Mouse (Mus musculus) G1E (cell line): ENCODE measurements around the gene Rasa3. TPM values are rescaled to one million over a fixed set of nuclear protein-coding genes. Genes with fewer than 3 reads are reported as not detected.

Experiments used
- ATAC-seq: 2 replicates; pipeline ENCODE4 v1.8.0; 2016; ENCODE audit warnings: mild to moderate bottlenecking; ENCODE audit not compliant: insufficient number of reproducible peaks, poor library complexity, low FRiP score, severe bottlenecking; ENCODE audit errors: extremely low read depth
- DNase-seq: peaks from one replicate; pipeline ENCODE4 v3.0.0; 2012; ENCODE audit warnings: low spot score
- H3K27me3 ChIP-seq: 2 replicates; pipeline ENCODE4 v1.6.1; 2012; ENCODE audit warnings: mild to moderate bottlenecking, low read length, inconsistent platforms; ENCODE audit not compliant: insufficient read depth
- H3K36me3 ChIP-seq: replicated peaks from 2 replicates; pipeline ENCODE3; 2012; ENCODE audit warnings: mild to moderate bottlenecking, inconsistent platforms
- H3K4me1 ChIP-seq: 2 replicates; pipeline ENCODE4 v1.6.1; 2012; ENCODE audit warnings: low read depth, low read length, inconsistent platforms, mixed read lengths; ENCODE audit not compliant: insufficient read depth
- H3K4me3 ChIP-seq: 2 replicates; pipeline ENCODE4 v1.5.1; 2012; ENCODE audit warnings: low read depth, mild to moderate bottlenecking, inconsistent platforms, low read length, moderate library complexity, mixed read lengths
- H3K9me3 ChIP-seq: replicated peaks from 2 replicates; pipeline ENCODE4 v1.6.1; 2012; ENCODE audit warnings: inconsistent platforms
- CTCF ChIP-seq: IDR thresholded peaks from 2 replicates; pipeline ENCODE4 v1.5.1; 2012; ENCODE audit warnings: low read depth, low read length, inconsistent platforms, mixed read lengths
- GATA1 ChIP-seq: IDR thresholded peaks from 2 replicates; pipeline ENCODE4 v1.6.1; 2012; ENCODE audit warnings: borderline replicate concordance, low read length, inconsistent platforms, mixed read lengths
- GATA2 ChIP-seq: IDR thresholded peaks from 2 replicates; pipeline ENCODE4 v1.6.1; 2012; ENCODE audit warnings: low read depth, low read length, inconsistent platforms, borderline replicate concordance
- POLR2AphosphoS5 ChIP-seq: IDR thresholded peaks from 2 replicates; pipeline ENCODE4 v1.6.1; 2012; ENCODE audit warnings: low read depth, low read length, inconsistent platforms; ENCODE audit not compliant: insufficient replicate concordance
- TAL1 ChIP-seq: conservative IDR thresholded peaks from 2 replicates; pipeline ENCODE4 v1.6.1; 2012; ENCODE audit warnings: low read depth, low read length, inconsistent platforms, mixed read lengths
- polyA plus RNA-seq: library from polyadenylated mRNA; stranded (reverse); fragments of >175 nt; gene quantifications from 2 replicates; pipeline ENCODE4 v1.2.3, GENCODE M21; 2012
- total RNA-seq, 2 experiments: library from RNA; stranded (forward) in 1 of 2; stranded (reverse) in 1 of 2; fragments of 200-1000 nt in 1 of 2; fragments of >200 nt in 1 of 2; fragmentation: Nextera tagmentation in 1 of 2; gene quantifications; 2 replicates each; pipeline ENCODE4 v1.2.3; 2014 to 2017

Rasa3 gene
- total and polyA plus RNA-seq, 3 experiments: 0.02 to 0.11 TPM; not detected in 1

DNA sequence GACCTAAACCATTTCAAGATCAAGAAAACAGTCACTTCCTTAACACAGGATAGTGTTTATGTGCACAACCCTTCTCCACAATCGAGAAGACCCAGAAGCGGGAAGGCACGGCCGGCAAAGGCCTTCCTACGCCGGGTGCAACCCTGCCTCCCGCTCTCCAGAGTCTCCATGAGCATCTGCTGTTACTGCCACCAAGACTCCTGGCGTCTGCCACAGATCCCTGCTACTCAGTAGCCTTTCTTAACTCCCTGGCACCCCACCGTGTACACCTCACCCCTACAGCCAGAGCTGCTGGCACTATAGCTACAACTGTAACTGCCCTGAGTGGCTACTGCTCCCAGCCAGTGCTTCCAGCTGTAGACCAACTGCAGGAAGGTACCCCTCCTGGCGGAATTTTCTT, 51.3 kb downstream of the Rasa3 start:
- no peak overlapping the region for H3K4me3 ChIP-seq
- DNase-seq: no peak
- ATAC-seq: no peak
- H3K27me3 ChIP-seq: no peaks in the 10 kb centered on the region; the same call in 1 of the 2 replicates
- H3K36me3 ChIP-seq: no peaks in the 10 kb centered on the region
- H3K9me3 ChIP-seq: no peaks in the 10 kb centered on the region; the same call in 1 of the 2 replicates
- H3K4me1 ChIP-seq: no peaks in the 10 kb centered on the region
- no peak for TF ChIP-seq POLR2AphosphoS5
- no peak for TF ChIP-seq GATA2
- TF ChIP-seq CTCF: no peak
- no peak for TF ChIP-seq TAL1
- no peak for TF ChIP-seq GATA1

DNA sequence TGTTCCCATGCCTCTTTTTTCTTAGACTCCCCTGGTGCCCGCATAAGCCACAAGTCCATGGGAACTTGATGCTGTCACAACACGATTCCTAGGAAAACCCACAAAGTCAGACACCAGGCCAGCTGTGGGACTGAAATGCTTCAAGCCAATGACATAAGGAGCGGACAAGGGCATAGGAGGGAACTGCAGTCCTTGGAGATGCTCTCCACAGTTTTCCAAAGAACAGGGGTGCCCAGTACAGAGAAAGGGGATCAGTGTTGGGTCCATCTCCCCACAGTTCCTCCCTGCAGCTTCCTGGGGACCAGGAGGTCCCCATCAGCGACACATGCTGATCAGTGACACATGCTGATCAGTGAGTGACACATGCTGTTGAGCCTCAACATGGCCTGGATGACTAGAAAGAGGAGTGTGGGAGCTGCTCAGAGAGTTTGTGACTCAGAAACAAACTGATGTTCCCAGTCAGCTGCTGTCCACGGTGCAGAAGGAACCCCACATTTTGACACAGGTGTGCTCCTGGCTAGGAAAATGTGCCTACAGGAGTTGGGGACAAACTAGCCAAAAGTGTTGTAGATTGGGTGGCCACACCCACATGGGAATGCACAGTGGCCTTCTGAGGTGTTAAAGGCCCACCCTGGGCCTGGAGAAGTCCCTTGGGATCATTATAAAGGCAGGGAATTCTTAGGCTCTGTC, 52.0 kb downstream of the Rasa3 start:
- H3K9me3 ChIP-seq: no peaks in the 10 kb centered on the region; the same call in 1 of the 2 replicates
- no peak overlapping the region for H3K4me3 ChIP-seq
- DNase-seq (no peak), ATAC-seq (no peak)
- no peak for TF ChIP-seq GATA1
- TF ChIP-seq GATA2: no peak
- no peak for TF ChIP-seq TAL1
- no peak for TF ChIP-seq CTCF
- TF ChIP-seq POLR2AphosphoS5: no peak
- no peaks in the 10 kb centered on the region for H3K4me1 ChIP-seq
- no peaks in the 10 kb centered on the region for H3K36me3 ChIP-seq
- H3K27me3 ChIP-seq: no peaks in the 10 kb centered on the region; the same call in 1 of the 2 replicates

DNA sequence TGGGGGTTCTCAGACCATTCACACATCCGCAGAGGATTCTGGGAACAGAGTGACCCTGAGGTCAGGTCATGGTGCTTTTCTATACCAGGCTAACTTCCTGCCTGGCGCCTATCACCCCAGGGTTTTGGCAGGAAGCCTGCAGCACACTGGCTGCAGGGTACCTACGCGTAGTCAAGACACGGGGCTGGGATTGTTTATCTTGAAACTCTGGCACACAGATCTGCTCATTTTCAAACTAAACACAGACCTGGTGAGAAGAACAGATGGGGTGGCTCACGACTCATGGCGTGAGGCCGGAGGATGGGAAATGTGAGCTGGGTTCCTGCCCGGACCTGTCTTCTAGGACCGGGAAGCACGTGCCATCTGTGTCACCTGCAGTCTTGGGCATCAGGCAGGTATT, 52.5 kb downstream of the Rasa3 start:
- ATAC-seq (no peak), DNase-seq (no peak)
- Histone ChIP-seq H3K4me1 (no peaks in the 10 kb centered on the region), H3K27me3 (no peaks in the 10 kb centered on the region; the same call in 1 of the 2 replicates), H3K36me3 (no peaks in the 10 kb centered on the region), H3K4me3 (no peak overlapping the region), H3K9me3 (no peaks in the 10 kb centered on the region; the same call in 1 of the 2 replicates)
- no peak for TF ChIP-seq CTCF
- no peak for TF ChIP-seq GATA1
- TF ChIP-seq TAL1: no peak
- TF ChIP-seq POLR2AphosphoS5: no peak
- no peak for TF ChIP-seq GATA2

DNA sequence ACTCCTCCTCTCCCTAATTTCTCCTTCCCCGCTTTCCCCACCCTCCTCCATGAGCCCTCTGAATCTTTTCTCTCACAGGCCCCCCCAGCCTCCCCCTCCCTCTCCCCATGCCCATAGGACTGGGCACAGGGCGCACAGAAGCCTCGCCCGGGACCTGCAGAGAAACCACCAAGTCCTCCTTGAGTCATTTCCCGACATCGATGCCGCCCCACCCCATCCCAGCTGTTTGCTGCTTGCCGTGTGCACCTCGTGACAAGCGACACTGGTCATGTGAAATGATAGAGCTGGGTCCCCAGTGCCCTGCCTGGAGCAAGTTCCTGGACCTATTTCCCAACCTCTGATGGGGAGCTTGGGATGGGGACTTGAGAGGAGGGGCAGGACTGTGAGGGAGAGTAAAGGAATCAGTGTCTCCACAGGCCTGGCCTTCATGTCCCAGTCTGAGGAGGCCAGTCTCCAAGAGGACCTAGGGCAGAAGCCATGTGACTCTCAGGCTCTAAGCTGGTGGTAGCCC, 53.4 kb downstream of the Rasa3 start:
- H3K9me3 ChIP-seq: no peaks in the 10 kb centered on the region; the same call in 1 of the 2 replicates
- H3K4me3 ChIP-seq: no peak overlapping the region
- TF ChIP-seq GATA1: no peak
- TF ChIP-seq GATA2: no peak
- TF ChIP-seq POLR2AphosphoS5: no peak
- no peak for TF ChIP-seq CTCF
- no peak for TF ChIP-seq TAL1
- no peaks in the 10 kb centered on the region for H3K36me3 ChIP-seq
- H3K4me1 ChIP-seq: no peaks in the 10 kb centered on the region
- H3K27me3 ChIP-seq: no peaks in the 10 kb centered on the region; the same call in 1 of the 2 replicates
- no peak for ATAC-seq
- DNase-seq: no peak

DNA sequence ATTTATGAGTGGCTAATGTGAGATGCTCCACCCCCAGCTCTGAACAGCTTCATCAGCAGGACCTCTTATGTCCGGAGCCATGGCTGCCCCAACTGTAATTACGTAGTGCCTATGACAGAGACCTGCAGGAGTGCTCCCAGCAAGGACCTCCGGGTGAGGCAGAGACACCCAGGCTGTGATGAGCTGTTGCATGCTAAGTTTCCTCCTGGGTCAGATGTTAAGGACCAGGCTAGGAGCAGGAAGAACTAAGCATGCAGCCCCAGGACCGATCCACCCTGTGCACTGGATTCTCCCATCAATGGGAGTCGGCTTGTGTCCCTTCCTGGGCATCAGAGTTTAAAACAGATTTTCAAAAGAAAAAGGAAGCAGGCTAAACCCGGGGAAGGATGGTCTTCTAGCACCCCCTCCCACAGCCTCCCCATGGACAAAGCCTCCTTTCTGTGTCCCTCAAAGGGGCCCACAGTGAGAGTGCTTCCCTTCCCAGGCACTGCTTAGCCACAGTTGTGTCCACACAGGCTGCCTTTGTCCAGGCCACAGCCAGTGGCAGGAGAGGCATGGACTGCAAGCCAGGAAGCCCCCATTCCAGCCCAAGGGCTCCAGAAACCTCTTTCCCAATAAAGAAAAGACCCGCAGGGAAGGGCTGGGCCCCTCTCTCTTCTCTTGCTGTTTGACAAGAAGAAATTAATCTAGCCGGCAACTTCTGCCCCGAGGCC, 54.2 kb downstream of the Rasa3 start:
- no peaks in the 10 kb centered on the region for H3K4me1 ChIP-seq
- no peak for ATAC-seq
- H3K27me3 ChIP-seq: no peaks in the 10 kb centered on the region; the same call in 1 of the 2 replicates
- no peak for TF ChIP-seq POLR2AphosphoS5
- TF ChIP-seq TAL1: no peak
- no peak for TF ChIP-seq GATA2
- no peak for TF ChIP-seq GATA1
- no peak overlapping the region for H3K4me3 ChIP-seq
- H3K36me3 ChIP-seq: no peaks in the 10 kb centered on the region
- DNase-seq: no peak
- no peaks in the 10 kb centered on the region; the same call in 1 of the 2 replicates for H3K9me3 ChIP-seq

DNA sequence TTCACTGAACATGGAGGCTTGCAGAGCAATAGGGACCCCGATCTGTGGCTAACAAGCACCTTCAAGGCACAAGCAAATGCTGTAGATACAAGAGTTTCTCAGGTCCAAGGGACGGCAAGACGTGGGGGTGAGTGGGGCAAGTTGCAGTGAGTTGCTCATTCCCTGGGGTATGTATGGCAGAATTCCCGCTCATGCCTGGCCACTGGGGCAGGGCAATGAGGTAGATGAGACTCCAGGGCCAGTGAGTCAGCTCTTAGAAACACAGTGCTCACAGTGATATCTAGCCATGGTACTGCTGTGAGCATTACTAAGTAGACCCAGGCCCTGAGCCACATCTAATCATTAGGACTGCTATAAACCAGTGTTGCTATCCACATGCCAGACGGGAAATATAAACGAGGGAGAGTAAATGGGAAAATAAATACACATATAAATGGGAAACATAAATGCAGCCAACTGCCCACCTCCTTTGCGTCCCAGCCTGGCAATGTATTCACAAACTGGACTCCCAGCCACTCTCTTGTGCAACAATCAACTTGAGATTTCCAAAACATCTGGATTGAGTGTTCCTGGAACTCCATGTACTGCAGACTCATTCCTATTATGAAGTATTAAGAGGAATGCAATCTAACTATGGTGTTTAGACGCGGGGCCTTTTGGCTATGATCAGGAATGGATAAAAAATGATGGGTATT, 57.0 kb downstream of the Rasa3 start:
- H3K4me3 ChIP-seq: no peak overlapping the region
- ATAC-seq (no peak), DNase-seq (no peak)
- H3K9me3 ChIP-seq: no peaks in the 10 kb centered on the region
- H3K36me3 ChIP-seq: no peaks in the 10 kb centered on the region
- no peaks in the 10 kb centered on the region for H3K27me3 ChIP-seq
- no peak for TF ChIP-seq GATA1
- no peak for TF ChIP-seq TAL1
- TF ChIP-seq CTCF: no peak
- no peak for TF ChIP-seq POLR2AphosphoS5
- TF ChIP-seq GATA2: no peak
- no peaks in the 10 kb centered on the region for H3K4me1 ChIP-seq
